ENCODE assay signal across 18 mouse cellular contexts in genomic region chr11:107649458-107649857, GRCm38 (mm10).
"Had no signal": no experiment of that assay in that cellular context is flagged by ENCODE, and none has a peak within 500 bp of the region (broad histone marks: within the 10 kb centered on the region; RNA-seq: fewer than 3 reads in every experiment).

No protein-coding gene starts in this region.

- H3K4me1 ChIP-seq: midbrain, embryonic 10.5 days; midbrain, embryonic 12.5 days had no signal

- H3K27ac ChIP-seq: liver, embryonic 12.5 days; liver, embryonic 14.5 days; midbrain, embryonic 10.5 days; midbrain, embryonic 12.5 days; neural tube, embryonic 13.5 days; neural tube, embryonic 15.5 days had no signal

- ATAC-seq: liver, embryonic 12.5 days; midbrain, embryonic 16.5 days had no signal

- H3K9me3 ChIP-seq: liver, embryonic 12.5 days; midbrain, embryonic 10.5 days; midbrain, embryonic 12.5 days; neural tube, embryonic 13.5 days; neural tube, embryonic 15.5 days had no signal

- H3K27me3 ChIP-seq: liver, embryonic 12.5 days; midbrain, embryonic 12.5 days; neural tube, embryonic 13.5 days; neural tube, embryonic 15.5 days had no signal

- H3K4me3 ChIP-seq: liver, embryonic 12.5 days; midbrain, embryonic 10.5 days; midbrain, embryonic 12.5 days; myocyte; neural tube, embryonic 13.5 days; neural tube, embryonic 15.5 days had no signal

- H3K9ac ChIP-seq: liver, embryonic 12.5 days; liver, embryonic 14.5 days; lung, embryonic 14.5 days; midbrain, embryonic 12.5 days; neural tube, embryonic 13.5 days; neural tube, embryonic 15.5 days had no signal

- H3K4me2 ChIP-seq: liver, embryonic 12.5 days; lung, embryonic 14.5 days; midbrain, embryonic 12.5 days; neural tube, embryonic 13.5 days; neural tube, embryonic 15.5 days had no signal

- DNase-seq: lung, embryonic 14.5 days; midbrain, embryonic 14.5 days; retina, postnatal 1 day; right cerebral cortex, adult 18-20 months; right cerebral cortex, postnatal 25 days; right cerebral cortex, postnatal 4 days; spleen, adult 18-20 months; thymus, adult 18-20 months; thymus, postnatal 14 days; thymus, postnatal 36 days had no signal
